Mouse (Mus musculus): ENCODE measurements around the gene Pi16. TPM values are rescaled to one million over a fixed set of nuclear protein-coding genes. Genes with fewer than 3 reads are reported as not detected.
"Not testable (repeated sequence)": the region's sequence is repeated elsewhere in the genome, so short reads cannot be mapped to it uniquely, and the experiment has no call there.

Pi16 gene
- polyA plus RNA-seq, 2 experiments from 2014 or later: 0.38 to 0.49 TPM

GRCm38 (mm10) chr17:29330671-29331410 is 13.4 kb downstream of the Pi16 start:
- ATAC-seq: no peak

- no peak for ATAC-seq
These were observed 14.8 kb downstream of the Pi16 start for GRCm38 (mm10) chr17:29332186-29332685.

- ATAC-seq: no peak
These were observed 18.9 kb downstream of the Pi16 start for GRCm38 (mm10) chr17:29336266-29336990.

- ATAC-seq: no peak
These were observed 20.7 kb downstream of the Pi16 start for GRCm38 (mm10) chr17:29337979-29338823.

GRCm38 (mm10) chr17:29339170-29339768 is 21.8 kb downstream of the Pi16 start:
- no peak for ATAC-seq

GRCm38 (mm10) chr17:29340406-29341261 is 23.2 kb downstream of the Pi16 start:
- ATAC-seq: no peak

- ATAC-seq: peak; percentile 66
These were observed 24.1 kb downstream of the Pi16 start for GRCm38 (mm10) chr17:29341591-29342003.

GRCm38 (mm10) chr17:29342010-29342910 is 24.8 kb downstream of the Pi16 start:
- no peak for ATAC-seq

GRCm38 (mm10) chr17:29343241-29343640 is 25.8 kb downstream of the Pi16 start:
- ATAC-seq: no peak

GRCm38 (mm10) chr17:29345272-29345671 is 27.8 kb downstream of the Pi16 start:
- ATAC-seq: no peak

GRCm38 (mm10) chr17:29346496-29347125 is 29.1 kb downstream of the Pi16 start:
- ATAC-seq: no peak

- ATAC-seq: peak; percentile 8
These were observed 29.7 kb downstream of the Pi16 start for GRCm38 (mm10) chr17:29347126-29347644.

GRCm38 (mm10) chr17:29347645-29348256 is 30.3 kb downstream of the Pi16 start, which contains the start of gene Mtch1:
Gene Mtch1 (minus strand): TSS chr17:29347934.
- peak; percentile 89 for ATAC-seq

GRCm38 (mm10) chr17:29348996-29349395 is 31.5 kb downstream of the Pi16 start:
- ATAC-seq: no peak

GRCm38 (mm10) chr17:29351056-29351455 is 33.6 kb downstream of the Pi16 start:
- ATAC-seq: not testable (repeated sequence)

GRCm38 (mm10) chr17:29355461-29355840 is 38.0 kb downstream of the Pi16 start:
- no peak for ATAC-seq

GRCm38 (mm10) chr17:29355841-29356478 is 38.5 kb downstream of the Pi16 start:
- no peak for ATAC-seq

GRCm38 (mm10) chr17:29356479-29356856 is 39.0 kb downstream of the Pi16 start:
- ATAC-seq: no peak

GRCm38 (mm10) chr17:29356882-29357281 is 39.4 kb downstream of the Pi16 start:
- ATAC-seq: no peak

Data from activated CD4-positive, CD25-positive, alpha-beta regulatory T cell, adult 4 months (primary cell).